Mouse (Mus musculus) activated CD4-positive, CD25-positive, alpha-beta regulatory T cell, adult 9 weeks (primary cell): ENCODE data around the gene Ppm1f. TPM values are rescaled to one million over a fixed set of nuclear protein-coding genes. Genes with fewer than 3 reads are reported as not detected.

Experiments
- polyA plus RNA-seq: library from polyadenylated mRNA; unstranded; fragments of 100-300 nt; shearing (Covaris generic); gene quantifications from one replicate; pipeline ENCODE4 v1.2.1, GENCODE M21; 2017

Ppm1f gene
- polyA plus RNA-seq = 31.0 TPM

DNA sequence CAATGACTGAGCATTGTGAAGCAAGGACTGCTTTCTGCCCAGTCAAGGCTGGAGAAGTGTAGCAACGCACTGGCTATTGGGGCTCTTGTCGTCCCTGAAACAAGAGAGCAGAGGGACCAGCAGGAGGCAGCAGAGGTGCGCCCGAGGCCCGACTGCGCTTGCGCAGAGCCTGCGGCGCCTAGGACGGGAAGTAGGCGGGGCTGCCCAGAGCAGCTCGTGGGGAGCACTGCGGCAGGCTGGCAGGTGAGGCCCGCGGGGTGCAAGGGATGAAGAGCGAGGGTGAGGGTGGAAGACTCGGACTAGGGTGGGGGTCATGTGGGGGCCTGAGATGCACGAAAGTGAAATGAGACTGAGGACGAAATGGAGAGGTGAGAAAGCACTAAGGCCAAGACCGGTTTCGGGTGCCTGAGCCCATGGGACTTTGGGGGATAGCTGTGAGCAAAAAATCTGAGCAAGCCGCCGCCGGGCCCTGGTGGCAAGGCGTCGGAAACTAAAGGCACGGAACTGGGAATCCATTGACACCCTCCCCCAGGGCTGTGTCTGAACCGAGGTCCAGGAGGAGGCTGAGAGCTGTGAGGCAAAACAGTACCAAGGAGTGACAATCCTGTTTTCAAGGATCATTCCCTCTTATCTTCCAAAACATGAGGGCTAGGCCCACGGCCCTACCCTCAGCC is at the start of gene Ppm1f:
Ppm1f (plus strand) TSS at position 88 of the 674 bp plus-strand sequence.

DNA sequence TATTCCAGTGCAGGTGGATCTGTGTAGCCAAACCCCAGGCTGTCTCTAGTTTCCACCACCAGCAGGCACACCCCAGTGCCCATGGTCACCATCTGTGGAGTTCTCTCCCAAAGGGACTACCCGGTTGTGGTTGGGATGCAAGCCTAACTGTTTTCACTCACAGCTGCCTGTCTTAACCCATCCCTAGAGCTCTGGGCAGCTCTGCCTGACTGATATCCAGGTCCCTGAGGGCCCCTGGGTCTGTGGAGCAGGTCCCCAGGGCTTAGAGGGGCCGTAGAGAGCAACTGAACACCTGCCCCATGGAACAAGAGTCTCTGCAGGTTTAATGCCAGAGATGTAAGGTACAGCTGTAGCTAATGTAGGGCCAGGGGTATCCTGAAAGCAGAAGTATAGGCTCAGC is 32.3 kb upstream of the Ppm1f start, which contains the start of gene Igll1:
Igll1 (minus strand) TSS at position 8 of the 400 bp plus-strand sequence.

DNA sequence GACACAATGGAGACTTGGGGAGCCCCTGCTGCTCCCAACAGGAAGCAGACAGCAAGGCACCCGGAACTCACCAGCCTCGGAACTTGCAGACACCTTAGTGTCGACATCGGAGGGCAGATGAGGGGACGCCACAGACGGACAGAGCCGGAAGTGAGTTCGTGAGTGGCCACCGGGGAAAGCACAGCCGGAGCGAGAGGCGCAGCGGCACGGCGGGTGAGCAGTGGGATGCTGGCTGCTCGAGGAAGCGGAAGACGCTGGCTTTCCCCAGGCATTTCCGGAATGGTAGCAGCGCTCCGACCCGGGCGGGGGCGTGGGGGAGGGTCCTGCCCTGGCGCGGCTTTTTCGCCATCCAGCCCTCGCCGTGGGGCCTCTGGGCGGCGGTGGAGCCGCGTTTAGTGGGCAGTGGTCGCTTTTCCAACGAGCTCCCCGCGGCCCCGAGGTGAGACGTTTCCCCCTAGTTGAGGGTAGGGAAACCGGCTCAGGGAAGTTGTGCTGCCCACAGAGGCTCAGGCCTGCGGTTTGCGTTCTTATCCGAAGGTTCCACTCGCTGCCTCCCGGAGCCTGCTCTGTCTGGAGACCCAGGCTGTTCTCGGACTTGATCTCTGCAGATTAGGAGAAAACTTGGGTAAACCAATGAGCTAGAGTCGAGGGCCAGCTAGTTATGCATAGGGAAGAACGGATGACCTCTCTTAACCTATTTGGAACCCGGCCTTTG is 25.5 kb upstream of the Ppm1f start, which contains the start of the genes Top3b and Vpreb1:
Top3b (plus strand) TSS at position 120 of the 715 bp plus-strand sequence.
Vpreb1 (minus strand) TSS at position 227 of the 715 bp plus-strand sequence.

Other genes starting within 250 kb of the Ppm1f start
- not detected for gene Olfr19, start 220.1 kb upstream of the Ppm1f start, polyA plus RNA-seq
- gene Spag6l, start 67.0 kb upstream of the Ppm1f start, polyA plus RNA-seq = not detected
- not detected for gene Igll1, start 32.5 kb upstream of the Ppm1f start, polyA plus RNA-seq
- 109 TPM for gene Top3b, start 25.7 kb upstream of the Ppm1f start, polyA plus RNA-seq
- 3.9 TPM for gene Vpreb1, start 25.6 kb upstream of the Ppm1f start, polyA plus RNA-seq
- 32.1 TPM for gene Mapk1, start 86.9 kb downstream of the Ppm1f start, polyA plus RNA-seq
- 2.8 TPM for gene Ypel1, start 173.2 kb downstream of the Ppm1f start, polyA plus RNA-seq
- 256 TPM for gene Ppil2, start 214.8 kb downstream of the Ppm1f start, polyA plus RNA-seq
- 4.4 TPM for gene 2610318N02Rik, start 228.7 kb downstream of the Ppm1f start, polyA plus RNA-seq
- gene Sdf2l1, start 235.9 kb downstream of the Ppm1f start, polyA plus RNA-seq = 46.3 TPM
- 5.8 TPM for gene Ydjc, start 248.2 kb downstream of the Ppm1f start, polyA plus RNA-seq